Mouse (Mus musculus) spleen, postnatal 0 days (tissue): ENCODE results near the gene Cyp1a1. TPM values are rescaled to one million over a fixed set of nuclear protein-coding genes. Genes with fewer than 3 reads are reported as not detected.

ENCODE experiments used
- polyA plus RNA-seq: library from polyadenylated mRNA; unstranded; fragments of >200 nt; fragmentation: Nextera tagmentation; extraction: Ambion mirVana; gene quantifications from 2 replicates; pipeline ENCODE4 v1.2.1, GENCODE M21; 2015

Gene Cyp1a1
- 0.04 and 0.16 TPM in 2 replicates for polyA plus RNA-seq

DNA sequence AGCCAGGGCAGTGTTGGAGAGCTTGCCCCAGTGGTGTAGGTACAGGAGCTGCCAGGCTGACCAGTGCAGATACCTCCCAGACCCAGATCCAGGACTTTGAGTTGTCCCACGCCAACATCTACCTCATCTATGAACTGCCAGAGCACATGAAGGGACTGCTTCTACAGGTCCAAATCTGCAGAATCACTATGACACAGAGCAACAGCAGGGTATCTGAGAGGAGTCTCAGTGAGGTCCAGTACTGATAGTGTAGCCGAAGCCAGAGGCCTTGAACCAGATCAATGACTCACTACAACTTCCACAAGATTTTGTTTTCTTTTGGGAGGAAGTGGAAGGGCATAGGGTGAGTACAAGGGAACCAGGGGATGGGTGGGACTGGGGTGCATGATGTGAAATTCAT is at the start of gene Cyp1a1:
Gene Cyp1a1, plus strand, starts transcription at position 178 of the 400 bp plus-strand sequence.

DNA sequence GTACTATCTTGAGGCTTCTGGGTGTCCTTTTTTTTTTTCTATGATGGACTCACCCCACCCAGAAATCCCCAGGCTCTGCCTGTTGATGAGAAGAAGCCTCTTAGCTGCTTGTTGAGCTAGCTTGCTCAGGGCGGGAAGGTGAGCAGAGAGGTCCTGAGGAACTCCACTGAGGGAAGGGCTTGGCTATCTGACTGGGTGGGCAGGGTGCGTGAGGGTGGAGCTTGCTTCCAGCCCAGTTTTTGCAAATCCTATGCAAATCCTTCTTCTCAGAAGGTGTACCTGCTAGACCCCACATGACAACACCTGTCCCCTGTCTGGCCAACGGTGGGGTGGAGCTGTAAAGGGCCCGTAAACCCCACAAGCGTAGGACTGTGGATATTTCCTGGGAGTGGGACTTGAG is 34.4 kb upstream of the Cyp1a1 start, which contains the start of gene Csk:
Gene Csk, minus strand, starts transcription at position 349 of the 400 bp plus-strand sequence.

DNA sequence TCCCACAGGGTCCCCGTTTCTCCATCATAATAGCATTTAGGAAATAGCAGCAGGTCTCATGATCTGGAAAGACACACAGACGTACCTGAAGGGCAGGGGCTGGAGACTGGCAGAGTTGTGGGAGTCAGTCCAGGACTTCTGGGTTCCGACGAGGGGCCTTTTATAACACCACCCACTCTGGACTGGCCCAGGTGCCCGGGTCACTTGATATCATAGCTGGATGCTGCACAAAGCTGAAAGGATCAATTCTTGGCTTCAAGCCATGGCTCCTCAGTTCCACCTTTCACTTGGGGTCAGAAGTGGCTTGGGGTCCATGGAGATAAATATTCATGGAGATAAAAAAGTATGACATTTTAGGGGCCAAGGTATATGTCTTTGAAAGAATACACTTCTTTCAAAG is 4.2 kb upstream of the Cyp1a1 start, which contains the start of gene Cyp1a2:
Gene Cyp1a2, minus strand, starts transcription at position 184 of the 400 bp plus-strand sequence.

DNA sequence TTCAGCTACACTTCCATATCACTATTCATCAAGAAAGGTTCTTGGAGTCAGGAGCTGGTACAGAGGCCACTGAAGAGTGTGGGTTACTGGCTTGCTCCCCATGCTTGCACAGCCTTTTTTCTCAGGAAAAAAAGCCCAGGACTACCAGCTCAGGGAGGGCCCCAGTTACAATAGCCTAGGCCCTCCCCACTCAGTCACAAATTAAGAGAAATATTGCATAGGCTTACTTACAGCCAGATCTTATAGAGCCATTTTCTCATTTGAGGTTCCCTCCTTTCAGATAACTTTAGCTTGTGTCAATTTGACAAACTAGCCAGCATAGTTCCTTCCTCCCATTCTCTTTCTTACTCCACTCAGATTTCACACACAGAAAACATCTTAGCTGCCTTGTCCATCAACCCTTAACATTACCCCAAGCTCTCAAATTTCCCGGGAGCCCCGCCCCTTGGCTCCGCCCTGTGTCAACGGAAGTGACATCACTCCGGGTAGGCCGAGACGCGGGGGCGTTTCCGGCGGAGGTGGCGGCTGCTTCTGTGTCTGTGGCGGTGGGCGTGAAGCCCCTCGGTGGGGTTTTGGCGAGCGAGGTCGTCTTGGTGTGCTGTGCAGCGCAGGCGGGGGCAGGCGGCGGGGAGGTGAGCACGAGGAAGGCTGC is 20.5 kb downstream of the Cyp1a1 start, which contains the start of gene Edc3:
Gene Edc3, plus strand, starts transcription at position 473 of the 652 bp plus-strand sequence.

Other genes starting within 250 kb of the Cyp1a1 start
- gene Ppcdc, start 247.8 kb upstream of the Cyp1a1 start, polyA plus RNA-seq: 17.4 and 22.6 TPM in 2 replicates
- gene Scamp5, start 219.9 kb upstream of the Cyp1a1 start, polyA plus RNA-seq: 4.5 and 6.0 TPM in 2 replicates
- 3.1 and 3.6 TPM in 2 replicates for gene Rpp25, start 183.9 kb upstream of the Cyp1a1 start, polyA plus RNA-seq
- 414 and 442 TPM in 2 replicates for gene Cox5a, start 166.7 kb upstream of the Cyp1a1 start, polyA plus RNA-seq
- gene Fam219b, start 150.4 kb upstream of the Cyp1a1 start, polyA plus RNA-seq: 9.5 and 11.1 TPM in 2 replicates
- 8.7 and 12.2 TPM in 2 replicates for gene Mpi, start 135.2 kb upstream of the Cyp1a1 start, polyA plus RNA-seq
- 39.3 and 50.4 TPM in 2 replicates for gene Scamp2, start 127.0 kb upstream of the Cyp1a1 start, polyA plus RNA-seq
- gene Ulk3, start 98.5 kb upstream of the Cyp1a1 start, polyA plus RNA-seq: 4.7 and 6.4 TPM in 2 replicates
- not detected in 2 replicates for gene Cplx3, start 81.6 kb upstream of the Cyp1a1 start, polyA plus RNA-seq
- not detected in 2 replicates for gene Lman1l, start 67.2 kb upstream of the Cyp1a1 start, polyA plus RNA-seq
- 31.6 and 33.8 TPM in 2 replicates for gene Csk, start 34.3 kb upstream of the Cyp1a1 start, polyA plus RNA-seq
- not detected in 2 replicates for gene Cyp1a2, start 4.2 kb upstream of the Cyp1a1 start, polyA plus RNA-seq
- 16.2 and 17.0 TPM in 2 replicates for gene Edc3, start 20.6 kb downstream of the Cyp1a1 start, polyA plus RNA-seq
- gene Clk3, start 77.9 kb downstream of the Cyp1a1 start, polyA plus RNA-seq: 77.0 and 77.2 TPM in 2 replicates
- gene Arid3b, start 148.9 kb downstream of the Cyp1a1 start, polyA plus RNA-seq: 6.1 and 6.7 TPM in 2 replicates
- gene Ubl7, start 223.1 kb downstream of the Cyp1a1 start, polyA plus RNA-seq: 70.9 and 74.4 TPM in 2 replicates